Mouse (Mus musculus) lung, embryonic 15.5 days (tissue): ENCODE measurements around the gene Hopx. TPM values are rescaled to one million over a fixed set of nuclear protein-coding genes. Genes with fewer than 3 reads are reported as not detected.

Experiments used
- ATAC-seq: fragments of 200-750 bp; cut with Nextera tagmentation; 2 replicates; pipeline ENCODE4 v1.8.0; 2017; ENCODE audit warnings: moderate number of reproducible peaks, borderline replicate concordance; ENCODE audit not compliant: low FRiP score, low TSS enrichment; ENCODE audit errors: extremely low read depth
- H3K27ac ChIP-seq: fragments of 300-500 bp; sonication (generic); 2 replicates; pipeline ENCODE4 v1.5.1; 2015; ENCODE audit warnings: moderate library complexity, mild to moderate bottlenecking, inconsistent platforms
- H3K27me3 ChIP-seq: fragments of 300-500 bp; sonication (generic); 2 replicates; pipeline ENCODE4 v1.6.1; 2015; ENCODE audit warnings: inconsistent platforms
- H3K36me3 ChIP-seq: fragments of 300-500 bp; sonication (generic); 2 replicates; pipeline ENCODE4 v1.6.1; 2015; ENCODE audit warnings: inconsistent platforms
- H3K4me1 ChIP-seq: fragments of 300-500 bp; sonication (generic); 2 replicates; pipeline ENCODE4 v1.6.1; 2015; ENCODE audit warnings: inconsistent platforms
- H3K4me2 ChIP-seq: fragments of 300-500 bp; sonication (generic); 2 replicates; pipeline ENCODE4 v1.6.1; 2015; ENCODE audit warnings: inconsistent platforms, mild to moderate bottlenecking, moderate library complexity
- H3K4me3 ChIP-seq: fragments of 300-500 bp; sonication (generic); 2 replicates; pipeline ENCODE4 v1.5.1; 2015; ENCODE audit warnings: mild to moderate bottlenecking, inconsistent platforms
- H3K9ac ChIP-seq: fragments of 300-500 bp; sonication (generic); 2 replicates; pipeline ENCODE4 v1.6.1; 2015; ENCODE audit warnings: inconsistent platforms
- H3K9me3 ChIP-seq: fragments of 300-500 bp; sonication (generic); 2 replicates; pipeline ENCODE4 v1.6.1; 2016; ENCODE audit warnings: inconsistent platforms
- WGBS: fragments of 180-500 bp; shearing (Covaris S2); methylation state at CpG from one replicate; pipeline ENCODE4 v1.1.7; 2015; 5-methylcytosine and 5-hydroxymethylcytosine counted together
- polyA plus RNA-seq: library from polyadenylated mRNA; unstranded; fragments of >200 nt; fragmentation: Nextera tagmentation; extraction: Ambion mirVana; gene quantifications from 2 replicates; pipeline ENCODE4 v1.2.1, GENCODE M21; 2015

Gene Hopx
- polyA plus RNA-seq, 1 experiment from 2014 or later: 7.9 TPM

DNA sequence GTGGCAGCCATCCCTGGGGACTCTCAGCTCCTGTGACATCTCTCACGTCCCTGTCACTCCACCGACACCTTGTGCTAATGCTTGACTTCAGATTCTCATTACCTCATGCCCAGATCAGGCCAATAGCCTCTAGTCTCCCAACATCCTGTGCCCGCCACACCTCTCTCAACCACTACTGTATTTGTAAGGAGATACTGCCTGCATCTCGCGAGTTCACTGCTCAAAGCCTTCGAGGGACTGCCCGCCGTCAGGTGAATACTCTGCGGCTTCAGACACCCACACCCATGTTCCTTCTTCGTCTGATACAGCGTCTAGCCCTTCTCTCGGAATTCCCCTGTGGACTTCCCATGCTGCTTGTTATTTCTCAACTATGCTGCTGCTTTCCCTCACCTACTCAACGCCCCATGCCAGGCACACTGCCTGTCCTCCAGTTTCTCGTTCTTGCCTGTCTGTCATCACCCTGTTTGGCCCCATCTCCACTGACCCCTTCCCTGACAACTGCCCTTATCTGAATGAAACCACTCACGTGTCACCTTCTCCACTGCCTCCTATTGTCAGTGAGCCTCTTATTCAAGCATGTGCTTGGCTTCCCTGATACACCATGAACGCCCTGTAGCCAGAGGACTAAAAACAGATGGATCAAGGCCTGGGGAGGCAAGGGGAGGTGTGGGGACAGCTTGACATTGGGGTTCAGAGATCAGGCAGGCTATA lies 15.5 kb upstream of the Hopx start:
- H3K4me2 ChIP-seq: no peak overlapping the region
- H3K4me1 ChIP-seq: no peaks in the 10 kb centered on the region
- peak; percentile 41; the same call in 1 of the 2 replicates for ATAC-seq
- H3K9ac ChIP-seq: no peak overlapping the region
- WGBS: 37% methylated on average over 16 of the region's 16 CpGs
- peaks cover 2% of the 10 kb centered on the region; the same call in 1 of the 2 replicates for H3K9me3 ChIP-seq
- no peaks in the 10 kb centered on the region for H3K36me3 ChIP-seq
- H3K4me3 ChIP-seq: no peak overlapping the region
- H3K27me3 ChIP-seq: no peaks in the 10 kb centered on the region
- peak overlapping the region; percentile 80 for H3K27ac ChIP-seq

DNA sequence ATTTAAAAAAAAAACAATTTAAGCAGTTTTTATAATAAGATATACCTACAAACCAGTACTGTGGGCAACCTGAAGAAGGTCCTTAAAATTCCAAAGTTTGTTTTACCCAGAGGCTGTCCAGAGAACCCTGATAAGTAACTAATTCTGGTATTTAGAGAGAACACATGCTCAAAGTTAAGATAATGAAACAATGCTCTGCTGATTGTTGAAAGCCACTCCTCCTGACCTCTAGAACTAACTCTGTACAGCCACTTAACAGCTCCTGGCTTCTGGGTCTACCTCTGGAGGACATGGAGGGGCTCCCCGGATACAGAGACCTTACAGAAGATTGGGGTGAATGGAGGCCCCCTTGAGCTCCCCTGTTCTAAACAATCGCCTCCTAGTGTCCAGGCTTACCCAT lies 15.0 kb upstream of the Hopx start:
- peaks cover 2% of the 10 kb centered on the region; the same call in 1 of the 2 replicates for H3K9me3 ChIP-seq
- H3K4me3 ChIP-seq: no peak overlapping the region
- H3K4me1 ChIP-seq: peaks cover 2% of the 10 kb centered on the region; the same call in 1 of the 2 replicates
- no peaks in the 10 kb centered on the region for H3K36me3 ChIP-seq
- H3K27ac ChIP-seq: peak overlapping the region; percentile 80
- peak; percentile 48 for ATAC-seq
- H3K27me3 ChIP-seq: no peaks in the 10 kb centered on the region
- H3K4me2 ChIP-seq: no peak overlapping the region
- 48% methylated on average over 2 of the region's 2 CpGs for WGBS
- H3K9ac ChIP-seq: no peak overlapping the region

DNA sequence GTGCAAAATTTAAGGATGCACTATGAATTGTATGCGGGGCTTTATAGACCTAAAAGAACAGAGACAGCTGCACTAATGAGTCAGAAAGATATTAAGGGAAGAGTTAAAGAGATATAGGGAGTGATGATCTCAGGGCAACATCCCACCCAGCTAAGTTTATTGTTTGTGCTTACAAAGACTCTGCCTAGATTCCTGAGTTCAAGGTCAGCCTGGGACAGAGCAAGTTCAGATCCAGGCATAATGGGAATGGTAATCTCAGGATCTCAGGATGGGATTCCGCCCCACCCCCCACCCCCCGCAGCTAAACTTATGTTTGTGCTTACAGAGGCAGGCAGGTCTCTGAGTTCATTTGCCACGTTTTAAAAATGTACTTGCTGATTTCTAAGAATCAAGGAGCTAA lies 13.9 kb upstream of the Hopx start:
- Histone ChIP-seq H3K9ac (no peak overlapping the region), H3K4me2 (no peak overlapping the region), H3K4me3 (no peak overlapping the region), H3K4me1 (peaks cover 11% of the 10 kb centered on the region), H3K36me3 (no peaks in the 10 kb centered on the region), H3K27ac (peak overlapping the region; percentile 60; the same call in 1 of the 2 replicates), H3K9me3 (peaks cover 2% of the 10 kb centered on the region; the same call in 1 of the 2 replicates), H3K27me3 (no peaks in the 10 kb centered on the region)
- WGBS: 82% methylated on average over 4 of the region's 4 CpGs
- ATAC-seq: no peak

DNA sequence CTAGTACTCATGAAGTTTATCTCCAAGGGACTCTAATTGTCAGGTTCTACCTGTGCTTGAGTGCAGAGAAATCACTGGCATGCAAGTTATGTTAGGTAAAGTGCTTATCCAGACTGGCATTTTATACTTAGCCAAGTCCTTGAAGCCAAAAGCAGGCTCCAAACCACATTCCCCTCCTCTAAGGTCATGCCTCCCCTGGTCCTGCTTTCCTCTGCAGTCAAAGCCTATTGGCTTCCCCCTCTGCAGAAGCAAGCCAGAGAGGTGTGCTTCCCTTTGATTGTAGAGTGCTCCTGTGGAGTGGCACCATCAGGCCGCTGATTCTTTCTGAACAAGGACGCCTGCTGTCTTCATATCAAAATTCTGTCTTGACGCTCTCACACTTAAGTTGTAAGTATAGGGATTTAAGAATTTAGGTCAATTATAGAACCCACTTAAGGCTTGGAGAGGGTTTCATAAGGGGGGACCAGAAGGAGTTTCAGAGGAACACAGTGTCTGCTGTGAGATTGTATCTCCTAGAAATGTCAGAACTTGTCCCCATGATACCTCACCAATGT lies 11.6 kb upstream of the Hopx start:
- H3K27ac ChIP-seq: peak overlapping the region; percentile 72
- H3K36me3 ChIP-seq: no peaks in the 10 kb centered on the region
- H3K4me3 ChIP-seq: no peak overlapping the region
- H3K9ac ChIP-seq: no peak overlapping the region
- H3K4me2 ChIP-seq: 0 out of 2 replicates have a peak overlapping the region, but pooled peaks have one; percentile 3
- ATAC-seq: peak; percentile 69
- H3K9me3 ChIP-seq: peaks cover 2% of the 10 kb centered on the region; the same call in 1 of the 2 replicates
- 62% methylated on average over 3 of the region's 3 CpGs for WGBS
- H3K27me3 ChIP-seq: no peaks in the 10 kb centered on the region
- H3K4me1 ChIP-seq: peaks cover 29% of the 10 kb centered on the region

DNA sequence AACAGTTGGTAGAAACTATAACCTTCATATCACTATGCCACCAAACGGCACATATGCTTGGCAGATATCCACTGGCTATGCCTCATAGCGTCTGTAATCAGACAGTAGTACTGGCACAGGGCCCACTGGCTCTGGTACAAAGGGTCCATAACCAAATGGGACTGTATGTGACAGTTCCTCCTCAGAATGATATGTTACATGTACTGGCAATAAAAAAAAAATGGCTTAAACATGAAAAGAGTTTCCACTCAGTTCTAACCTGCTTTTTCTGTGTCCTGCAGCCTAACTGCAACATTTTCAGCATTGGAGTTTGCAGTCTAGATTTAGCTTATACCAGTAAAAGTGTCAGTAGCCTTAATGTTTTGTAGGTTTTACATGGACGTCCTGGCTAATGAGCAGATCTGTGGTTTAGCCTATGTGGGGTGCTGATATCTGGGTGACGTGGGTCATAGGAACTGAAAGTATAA lies 9.9 kb upstream of the Hopx start:
- H3K27me3 ChIP-seq: no peaks in the 10 kb centered on the region
- WGBS: 43% methylated on average over 4 of the region's 4 CpGs
- no peak overlapping the region for H3K4me3 ChIP-seq
- no peak for ATAC-seq
- no peak overlapping the region for H3K4me2 ChIP-seq
- peaks cover 2% of the 10 kb centered on the region; the same call in 1 of the 2 replicates for H3K9me3 ChIP-seq
- H3K4me1 ChIP-seq: peaks cover 29% of the 10 kb centered on the region
- no peaks in the 10 kb centered on the region for H3K36me3 ChIP-seq
- peak overlapping the region; percentile 54 for H3K27ac ChIP-seq
- no peak overlapping the region for H3K9ac ChIP-seq

DNA sequence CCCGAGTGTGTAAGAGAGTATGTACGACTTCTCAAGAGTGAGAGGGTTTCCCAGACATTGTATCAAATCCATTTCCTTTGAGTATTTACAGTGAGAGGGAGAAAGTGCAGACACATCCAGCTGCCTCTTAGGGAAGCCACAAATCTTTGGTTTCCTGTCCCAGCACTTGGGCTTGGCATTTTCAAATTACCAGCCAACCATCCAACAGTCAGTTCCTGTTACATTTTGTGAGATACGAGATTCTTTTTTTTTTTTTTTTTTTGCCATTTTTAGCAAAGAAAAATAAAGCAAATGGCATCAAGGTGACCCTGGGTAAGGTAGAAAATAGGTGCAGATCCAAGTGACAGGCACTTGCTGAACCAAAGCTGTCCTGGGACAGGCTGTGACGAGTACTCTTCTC lies 9.2 kb upstream of the Hopx start:
- no peak overlapping the region for H3K4me2 ChIP-seq
- no peaks in the 10 kb centered on the region for H3K27me3 ChIP-seq
- H3K9ac ChIP-seq: no peak overlapping the region
- ATAC-seq: no peak
- peak overlapping the region; percentile 54 for H3K27ac ChIP-seq
- H3K4me3 ChIP-seq: no peak overlapping the region
- 42% methylated on average over 4 of the region's 4 CpGs for WGBS
- H3K9me3 ChIP-seq: peaks cover 2% of the 10 kb centered on the region; the same call in 1 of the 2 replicates
- peaks cover 29% of the 10 kb centered on the region for H3K4me1 ChIP-seq
- no peaks in the 10 kb centered on the region for H3K36me3 ChIP-seq

DNA sequence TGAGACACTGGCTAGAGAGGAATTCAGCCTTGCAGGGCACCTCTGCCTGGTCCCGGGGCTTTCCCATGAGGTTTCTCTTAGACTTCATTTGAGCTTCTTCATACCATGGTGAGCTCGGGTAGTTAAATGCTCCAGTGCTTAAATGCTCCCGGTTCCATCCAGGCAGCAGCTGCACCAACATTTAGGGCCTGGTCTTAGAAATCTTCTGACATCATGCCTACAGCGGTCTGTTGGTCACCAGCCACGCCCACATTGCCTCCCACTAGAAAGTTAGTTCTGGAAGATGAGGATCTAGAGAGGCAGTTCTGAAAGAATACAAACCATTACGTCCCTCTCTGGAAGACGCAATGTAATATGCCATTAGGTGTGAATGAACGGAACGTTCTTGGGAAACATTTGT lies 8.7 kb upstream of the Hopx start:
- H3K4me3 ChIP-seq: no peak overlapping the region
- no peaks in the 10 kb centered on the region; the same call in 1 of the 2 replicates for H3K9me3 ChIP-seq
- H3K4me1 ChIP-seq: peaks cover 29% of the 10 kb centered on the region
- no peak for ATAC-seq
- 67% methylated on average over 9 of the region's 9 CpGs for WGBS
- H3K27ac ChIP-seq: 0 out of 2 replicates have a peak overlapping the region, but pooled peaks have one; percentile 16
- no peaks in the 10 kb centered on the region for H3K27me3 ChIP-seq
- H3K36me3 ChIP-seq: no peaks in the 10 kb centered on the region
- no peak overlapping the region for H3K9ac ChIP-seq
- no peak overlapping the region for H3K4me2 ChIP-seq

DNA sequence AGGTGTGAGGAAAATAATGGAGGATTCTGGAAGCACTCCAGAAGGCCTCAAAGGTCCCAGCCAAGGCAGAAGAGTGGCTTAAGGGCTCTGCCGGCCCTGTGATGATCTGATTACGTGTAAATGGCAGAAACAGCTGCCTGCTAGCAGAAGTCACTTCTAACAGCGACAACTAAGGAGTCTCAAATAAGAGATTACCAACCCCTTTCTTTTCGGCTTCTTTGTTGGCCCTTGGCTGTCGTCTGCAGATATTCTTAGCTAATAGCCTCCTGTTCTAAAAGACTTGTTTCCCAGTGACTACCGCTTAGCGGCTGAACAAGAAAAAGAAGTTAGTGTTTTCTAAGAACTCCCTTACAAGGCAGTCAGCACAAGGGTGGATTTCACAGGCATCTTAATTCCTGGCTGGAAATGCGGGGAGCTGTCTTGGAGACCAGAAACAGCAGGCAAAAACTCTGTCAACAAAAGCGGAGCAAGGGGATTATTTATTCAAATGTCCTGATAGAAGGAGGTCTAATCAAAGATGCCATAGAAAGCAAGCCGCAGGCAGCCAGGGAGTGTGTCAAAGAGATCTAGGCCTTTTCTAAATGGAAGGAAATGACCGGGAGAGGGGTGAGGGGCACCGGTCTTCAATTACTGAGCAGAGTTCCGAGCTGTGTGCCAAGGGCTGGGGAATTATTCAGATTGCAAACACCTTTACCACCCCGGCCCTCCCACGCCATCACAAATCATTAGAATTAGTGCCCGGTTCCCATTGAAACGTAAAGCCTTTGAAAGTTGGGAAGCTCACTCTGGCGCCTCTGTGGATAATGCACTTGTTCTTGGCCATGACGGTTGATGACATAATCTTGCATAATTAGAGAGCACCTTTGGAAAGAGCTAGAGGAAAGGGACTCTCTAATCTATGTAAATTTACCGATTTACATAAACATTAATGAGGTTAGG lies 7.6 kb upstream of the Hopx start:
- Histone ChIP-seq H3K9ac (no peak overlapping the region), H3K4me1 (peaks cover 29% of the 10 kb centered on the region)

DNA sequence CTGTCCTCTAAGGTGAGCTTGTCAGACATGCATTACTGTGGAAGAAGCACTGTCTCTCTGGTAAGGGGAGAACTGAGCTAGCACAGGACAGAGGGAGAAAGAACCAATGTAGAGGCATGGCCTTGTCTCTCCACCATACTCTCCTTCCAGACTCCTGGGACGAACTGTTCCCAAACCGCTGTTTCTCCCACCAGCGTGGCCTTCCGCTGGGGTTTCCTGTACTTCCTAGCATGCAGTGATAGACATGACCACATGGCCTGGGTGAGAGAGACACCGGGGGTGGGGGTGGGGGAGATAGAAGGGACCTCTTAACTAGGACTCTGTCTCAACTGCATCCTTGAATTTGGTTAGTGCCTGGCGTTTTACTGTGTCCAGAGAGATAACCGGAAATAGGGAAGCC lies 5.8 kb upstream of the Hopx start:
- Histone ChIP-seq H3K27me3 (no peaks in the 10 kb centered on the region), H3K4me3 (no peak overlapping the region), H3K27ac (no peak overlapping the region), H3K9ac (no peak overlapping the region), H3K4me1 (peaks cover 32% of the 10 kb centered on the region), H3K9me3 (no peaks in the 10 kb centered on the region), H3K36me3 (no peaks in the 10 kb centered on the region), H3K4me2 (no peak overlapping the region)
- WGBS: 85% methylated on average over 7 of the region's 7 CpGs
- ATAC-seq: no peak

More for the DNA sequence above, 7.6 kb upstream of the Hopx start:
- H3K4me3 ChIP-seq: no peak overlapping the region
- H3K4me2 ChIP-seq: no peak overlapping the region
- ATAC-seq: peak; percentile 71; the same call in 1 of the 2 replicates
- no peaks in the 10 kb centered on the region for H3K36me3 ChIP-seq
- no peaks in the 10 kb centered on the region for H3K27me3 ChIP-seq
- H3K27ac ChIP-seq: peak overlapping the region; percentile 37
- 23% methylated on average over 20 of the region's 20 CpGs for WGBS
- no peaks in the 10 kb centered on the region for H3K9me3 ChIP-seq

DNA sequence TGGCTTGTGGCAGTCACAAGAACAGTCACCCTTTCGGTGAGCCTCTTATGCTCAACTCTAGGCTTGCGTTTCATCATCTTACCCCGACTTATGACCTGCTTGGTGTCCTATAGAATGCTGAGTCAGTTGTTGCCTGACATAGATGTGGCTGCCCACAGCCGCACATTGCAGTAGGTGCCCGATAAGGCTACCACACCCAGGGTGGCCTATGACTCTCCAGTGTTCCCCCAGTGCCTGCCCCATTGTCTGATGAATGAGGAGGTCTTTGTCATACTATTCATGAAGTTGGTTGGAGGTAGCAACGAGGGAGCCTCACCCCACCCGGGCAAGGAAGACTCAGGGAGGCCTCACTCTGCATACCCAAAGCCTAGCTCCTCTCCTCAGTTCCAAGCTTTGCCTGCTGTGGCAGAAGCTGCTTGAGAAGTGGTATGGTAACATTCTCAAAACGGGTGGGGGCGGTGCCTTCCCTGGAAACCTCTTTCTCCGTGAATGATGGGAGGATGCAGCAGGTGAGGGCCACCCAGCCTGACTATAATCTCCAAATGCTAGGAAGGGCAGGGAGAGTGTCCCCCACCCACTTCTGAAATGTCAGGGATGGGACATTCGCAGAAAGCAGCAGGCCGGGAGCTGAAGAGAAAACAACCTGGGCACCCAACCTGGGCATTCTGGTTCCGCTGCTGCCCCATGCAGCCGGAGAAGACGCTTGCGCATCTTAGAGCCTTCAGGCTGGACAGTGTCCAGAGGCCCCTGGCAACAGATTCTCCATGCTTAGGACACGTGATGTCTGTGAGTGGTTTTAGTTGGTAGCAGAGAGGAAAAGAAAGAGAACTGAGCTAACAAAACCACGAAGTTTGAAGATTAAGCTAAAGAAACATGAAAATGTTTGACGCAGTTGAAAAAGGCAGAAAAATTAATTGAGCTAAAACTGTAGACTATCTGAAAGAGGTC lies 4.8 kb upstream of the Hopx start:
- H3K27ac ChIP-seq: no peak overlapping the region
- H3K4me3 ChIP-seq: no peak overlapping the region
- no peaks in the 10 kb centered on the region for H3K9me3 ChIP-seq
- WGBS: 72% methylated on average over 19 of the region's 19 CpGs
- ATAC-seq: no peak
- H3K27me3 ChIP-seq: no peaks in the 10 kb centered on the region
- no peak overlapping the region for H3K4me2 ChIP-seq
- peaks cover 38% of the 10 kb centered on the region for H3K4me1 ChIP-seq
- no peaks in the 10 kb centered on the region for H3K36me3 ChIP-seq
- H3K9ac ChIP-seq: no peak overlapping the region

DNA sequence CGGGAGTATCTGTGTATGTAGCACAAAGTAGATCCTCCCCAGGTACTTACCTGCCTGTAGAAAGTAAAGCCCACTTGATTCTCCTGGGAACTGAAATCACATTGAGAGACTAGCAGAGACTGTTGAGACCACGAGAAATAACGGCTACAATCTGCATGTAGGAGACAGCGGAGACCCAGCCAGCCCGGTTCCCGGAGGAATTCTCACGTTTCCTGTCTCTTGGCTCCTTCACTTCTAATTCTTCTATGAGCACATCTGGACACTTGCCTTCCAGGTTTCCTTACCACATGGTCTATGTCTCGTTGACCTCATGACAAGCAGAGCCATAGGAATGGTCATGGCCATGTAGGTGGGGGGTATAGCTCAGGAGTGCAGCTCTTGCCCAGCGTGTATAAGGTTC lies 811 bp upstream of the Hopx start:
- ATAC-seq: no peak
- Histone ChIP-seq H3K4me1 (peaks cover 27% of the 10 kb centered on the region), H3K9ac (no peak overlapping the region), H3K4me3 (no peak overlapping the region), H3K4me2 (0 out of 2 replicates have a peak overlapping the region, but pooled peaks have one; percentile 44), H3K27me3 (no peaks in the 10 kb centered on the region), H3K9me3 (no peaks in the 10 kb centered on the region), H3K27ac (peak overlapping the region; percentile 69), H3K36me3 (no peaks in the 10 kb centered on the region)
- WGBS: 77% methylated on average over 9 of the region's 9 CpGs
